Mouse (Mus musculus): ENCODE data around the gene E2f4. TPM values are rescaled to one million over a fixed set of nuclear protein-coding genes. Genes with fewer than 3 reads are reported as not detected.
A peak's percentile ranks its signal among the peaks of the same experiment; 100 is the strongest.

Gene E2f4
- polyA plus RNA-seq, 1 experiment from 2014 or later: 187 TPM

DNA sequence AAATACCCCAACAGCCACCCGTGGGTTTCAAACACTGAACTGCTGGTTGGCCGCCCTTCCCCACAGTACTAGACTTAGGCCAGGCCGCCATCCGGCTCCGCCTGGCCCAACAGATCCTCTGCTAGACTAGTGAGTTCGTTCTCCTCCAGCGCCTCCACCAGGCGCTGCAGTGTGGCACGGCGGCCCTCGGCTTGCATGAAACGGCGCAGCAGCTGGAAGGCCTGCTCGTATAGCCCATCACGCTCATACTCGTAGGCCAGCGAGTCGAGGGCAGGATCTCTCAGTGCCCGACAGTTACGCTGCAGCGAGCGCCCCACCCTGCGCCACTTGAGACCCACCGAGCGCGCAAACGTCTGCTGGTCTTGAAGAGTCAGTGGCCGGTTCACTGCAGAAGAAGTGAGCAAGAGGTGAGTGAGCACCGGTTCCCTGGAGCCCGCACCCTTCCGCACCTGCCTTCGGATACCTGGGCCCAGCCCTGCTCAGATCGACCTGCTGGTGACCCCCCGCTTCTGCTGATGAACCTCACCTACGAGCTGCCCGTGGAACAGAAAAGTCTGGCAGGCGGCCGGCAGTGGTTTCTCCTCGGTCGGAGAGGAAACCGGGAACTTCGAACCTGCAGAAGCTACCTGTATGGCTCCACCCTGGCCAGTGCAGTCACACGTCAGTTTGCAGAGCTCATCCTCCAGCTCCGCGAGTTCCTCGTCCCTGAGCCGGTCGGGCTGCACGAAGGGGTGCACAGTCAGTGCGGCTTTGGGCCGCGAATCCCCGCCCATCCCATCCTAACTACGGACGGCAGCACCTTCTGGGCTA lies 38.3 kb upstream of the E2f4 start:
- no peak for ATAC-seq (ENCODE audit: low read depth)
- Histone ChIP-seq H3K4me1 (ENCODE audit: control insufficient read depth, low read depth, low read length) (peaks cover 45% of the 10 kb centered on the region), H3K36me3 (ENCODE audit: control insufficient read depth, insufficient read depth) (no peaks in the 10 kb centered on the region), H3K27me3 (ENCODE audit: control insufficient read depth, insufficient read depth, low read depth, low read length) (peaks cover 27% of the 10 kb centered on the region), H3K4me2 (ENCODE audit: low read depth, low read length) (peak overlapping the region; percentile 69), H3K27ac (ENCODE audit: low read length) (no peak overlapping the region), H3K9ac (ENCODE audit: low read depth, low read length) (no peak overlapping the region), H3K9me3 (replicated peaks; ENCODE audit: control insufficient read depth, low read length) (no peaks in the 10 kb centered on the region), H3K4me3 (ENCODE audit: low read depth, low read length) (peak overlapping the region; percentile 48)
- 15% methylated on average over 55 of the region's 55 CpGs for WGBS (ENCODE audit: insufficient replicate concordance)

GRCm38 (mm10) chr8:105259721-105260320 lies 37.6 kb upstream of the E2f4 start:
- 3% methylated on average over 30 of the region's 30 CpGs for WGBS (ENCODE audit: insufficient replicate concordance)
- H3K27ac ChIP-seq (ENCODE audit: low read length): no peak overlapping the region
- peak overlapping the region; percentile 48 for H3K4me3 ChIP-seq (ENCODE audit: low read depth, low read length)
- H3K4me2 ChIP-seq (ENCODE audit: low read depth, low read length): peak overlapping the region; percentile 69
- no peak for ATAC-seq (ENCODE audit: low read depth)
- no peaks in the 10 kb centered on the region for H3K9me3 ChIP-seq (replicated peaks; ENCODE audit: control insufficient read depth, low read length)
- H3K9ac ChIP-seq (ENCODE audit: low read depth, low read length): no peak overlapping the region
- peaks cover 27% of the 10 kb centered on the region for H3K27me3 ChIP-seq (ENCODE audit: control insufficient read depth, insufficient read depth, low read depth, low read length)
- H3K36me3 ChIP-seq (ENCODE audit: control insufficient read depth, insufficient read depth): no peaks in the 10 kb centered on the region
- H3K4me1 ChIP-seq (ENCODE audit: control insufficient read depth, low read depth, low read length): peaks cover 43% of the 10 kb centered on the region

DNA sequence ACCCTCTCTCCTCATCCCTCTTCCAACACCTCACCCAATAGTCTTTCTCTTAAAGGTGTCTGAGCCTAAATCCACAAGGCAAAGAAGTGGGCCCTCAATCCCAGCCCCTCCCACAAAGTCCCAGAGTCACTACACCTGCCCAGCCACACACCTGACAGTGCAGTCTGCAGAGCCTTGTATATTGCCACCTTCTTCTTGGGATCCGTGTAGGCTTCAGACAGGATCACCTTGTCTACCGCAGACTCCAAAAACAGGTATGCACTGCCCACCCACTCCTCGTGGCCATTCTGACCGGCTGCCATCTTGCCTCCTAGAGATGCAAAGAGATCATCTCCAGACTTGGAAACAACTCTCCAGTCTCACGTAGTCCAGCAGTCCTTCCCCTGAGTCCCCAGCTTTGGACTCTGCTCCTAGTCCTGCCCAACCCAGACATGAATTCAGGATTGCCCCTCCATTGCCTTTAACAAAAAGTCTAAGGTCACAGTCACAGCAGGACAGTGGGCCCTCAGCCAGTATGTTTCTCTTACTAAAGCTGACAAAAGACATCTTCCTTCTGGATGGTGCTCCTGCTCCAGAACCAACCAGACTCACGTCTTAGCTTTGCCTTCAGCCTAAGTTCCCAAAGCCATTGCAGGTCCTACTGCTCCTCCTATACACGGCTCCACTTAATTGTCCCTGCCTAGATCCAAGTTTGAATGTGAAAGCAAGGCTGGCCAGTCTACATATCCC lies 36.9 kb upstream of the E2f4 start:
- no peak for ATAC-seq (ENCODE audit: low read depth)
- WGBS (ENCODE audit: insufficient replicate concordance): 71% methylated on average over 7 of the region's 7 CpGs
- Histone ChIP-seq H3K4me1 (ENCODE audit: control insufficient read depth, low read depth, low read length) (peaks cover 40% of the 10 kb centered on the region), H3K36me3 (ENCODE audit: control insufficient read depth, insufficient read depth) (no peaks in the 10 kb centered on the region), H3K9me3 (replicated peaks; ENCODE audit: control insufficient read depth, low read length) (no peaks in the 10 kb centered on the region), H3K27ac (ENCODE audit: low read length) (no peak overlapping the region), H3K4me3 (ENCODE audit: low read depth, low read length) (no peak overlapping the region), H3K4me2 (ENCODE audit: low read depth, low read length) (no peak overlapping the region), H3K9ac (ENCODE audit: low read depth, low read length) (no peak overlapping the region), H3K27me3 (ENCODE audit: control insufficient read depth, insufficient read depth, low read depth, low read length) (peaks cover 27% of the 10 kb centered on the region)

GRCm38 (mm10) chr8:105261326-105261980 lies 36.0 kb upstream of the E2f4 start:
- Histone ChIP-seq H3K4me3 (ENCODE audit: low read depth, low read length) (no peak overlapping the region), H3K4me2 (ENCODE audit: low read depth, low read length) (no peak overlapping the region), H3K4me1 (ENCODE audit: control insufficient read depth, low read depth, low read length) (peaks cover 37% of the 10 kb centered on the region), H3K9ac (ENCODE audit: low read depth, low read length) (no peak overlapping the region), H3K27me3 (ENCODE audit: control insufficient read depth, insufficient read depth, low read depth, low read length) (peaks cover 32% of the 10 kb centered on the region), H3K36me3 (ENCODE audit: control insufficient read depth, insufficient read depth) (no peaks in the 10 kb centered on the region), H3K9me3 (replicated peaks; ENCODE audit: control insufficient read depth, low read length) (no peaks in the 10 kb centered on the region), H3K27ac (ENCODE audit: low read length) (no peak overlapping the region)
- ATAC-seq (ENCODE audit: low read depth): no peak
- 64% methylated on average over 12 of the region's 12 CpGs for WGBS (ENCODE audit: insufficient replicate concordance)

- H3K4me2 ChIP-seq (ENCODE audit: low read depth, low read length): peak overlapping the region; percentile 88
- WGBS (ENCODE audit: insufficient replicate concordance): 41% methylated on average over 16 of the region's 16 CpGs
- H3K4me3 ChIP-seq (ENCODE audit: low read depth, low read length): peak overlapping the region; percentile 79
- ATAC-seq (ENCODE audit: low read depth): no peak
- no peak overlapping the region; the same call in 1 of the 2 replicates for H3K9ac ChIP-seq (ENCODE audit: low read depth, low read length)
- no peaks in the 10 kb centered on the region for H3K9me3 ChIP-seq (replicated peaks; ENCODE audit: control insufficient read depth, low read length)
- H3K27me3 ChIP-seq (ENCODE audit: control insufficient read depth, insufficient read depth, low read depth, low read length): peaks cover 47% of the 10 kb centered on the region
- no peak overlapping the region for H3K27ac ChIP-seq (ENCODE audit: low read length)
- H3K36me3 ChIP-seq (ENCODE audit: control insufficient read depth, insufficient read depth): no peaks in the 10 kb centered on the region
- H3K4me1 ChIP-seq (ENCODE audit: control insufficient read depth, low read depth, low read length): peaks cover 37% of the 10 kb centered on the region
Observed at GRCm38 (mm10) chr8:105263244-105263912, 34.1 kb upstream of the E2f4 start.

GRCm38 (mm10) chr8:105264024-105264982 lies 33.2 kb upstream of the E2f4 start, which contains the start of the genes Tradd and Fbxl8:
Gene Tradd (minus strand): TSS chr8:105264609.
Gene Fbxl8 (plus strand): TSS chr8:105264648.
- ATAC-seq (ENCODE audit: low read depth): peak; percentile 89
- no peaks in the 10 kb centered on the region for H3K9me3 ChIP-seq (replicated peaks; ENCODE audit: control insufficient read depth, low read length)
- H3K27me3 ChIP-seq (ENCODE audit: control insufficient read depth, insufficient read depth, low read depth, low read length): peaks cover 47% of the 10 kb centered on the region
- no peaks in the 10 kb centered on the region for H3K36me3 ChIP-seq (ENCODE audit: control insufficient read depth, insufficient read depth)
- peak within 1 kb of the TSS; percentile 88 for H3K4me2 ChIP-seq (ENCODE audit: low read depth, low read length)
- peak within 1 kb of the TSS; percentile 79 for H3K4me3 ChIP-seq (ENCODE audit: low read depth, low read length)
- H3K9ac ChIP-seq (ENCODE audit: low read depth, low read length): peak within 1 kb of the TSS; percentile 84
- peaks cover 38% of the 10 kb centered on the region for H3K4me1 ChIP-seq (ENCODE audit: control insufficient read depth, low read depth, low read length)
- WGBS (ENCODE audit: insufficient replicate concordance): 1% methylated on average over 54 of the region's 54 CpGs
- no peak within 1 kb of the TSS for H3K27ac ChIP-seq (ENCODE audit: low read length)

DNA sequence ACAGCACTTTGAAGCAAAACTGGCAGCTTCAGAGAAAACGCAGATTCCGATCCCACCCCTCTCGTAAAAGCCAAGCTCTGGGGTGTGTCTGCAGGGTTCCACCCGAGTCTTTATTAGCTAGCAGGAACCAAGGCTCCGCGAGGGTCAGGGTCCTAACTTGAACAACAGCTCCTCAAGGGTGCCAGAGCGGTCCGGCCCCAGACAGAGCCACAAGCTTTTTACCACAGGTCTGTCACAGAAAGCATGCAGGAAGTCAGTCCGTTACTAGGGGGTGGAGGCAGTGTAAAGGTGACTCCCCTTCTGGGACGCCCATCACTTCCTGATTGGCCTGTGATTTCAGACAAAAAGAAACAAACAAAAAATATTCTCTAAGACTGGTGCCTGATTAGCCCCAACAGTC lies 32.3 kb upstream of the E2f4 start:
- Histone ChIP-seq H3K9me3 (replicated peaks; ENCODE audit: control insufficient read depth, low read length) (no peaks in the 10 kb centered on the region), H3K4me1 (ENCODE audit: control insufficient read depth, low read depth, low read length) (peaks cover 37% of the 10 kb centered on the region), H3K36me3 (ENCODE audit: control insufficient read depth, insufficient read depth) (no peaks in the 10 kb centered on the region), H3K27ac (ENCODE audit: low read length) (no peak overlapping the region), H3K4me3 (ENCODE audit: low read depth, low read length) (peak overlapping the region; percentile 79), H3K9ac (ENCODE audit: low read depth, low read length) (peak overlapping the region; percentile 84), H3K27me3 (ENCODE audit: control insufficient read depth, insufficient read depth, low read depth, low read length) (peaks cover 48% of the 10 kb centered on the region), H3K4me2 (ENCODE audit: low read depth, low read length) (peak overlapping the region; percentile 88)
- WGBS (ENCODE audit: insufficient replicate concordance): 8% methylated on average over 10 of the region's 10 CpGs
- ATAC-seq (ENCODE audit: low read depth): no peak
